Mouse (Mus musculus): ENCODE data around the gene Malrd1. TPM values are rescaled to one million over a fixed set of nuclear protein-coding genes. Genes with fewer than 3 reads are reported as not detected.

Malrd1 gene
- polyA plus RNA-seq (2012; rRNA removed) = not detected in 2 replicates

DNA sequence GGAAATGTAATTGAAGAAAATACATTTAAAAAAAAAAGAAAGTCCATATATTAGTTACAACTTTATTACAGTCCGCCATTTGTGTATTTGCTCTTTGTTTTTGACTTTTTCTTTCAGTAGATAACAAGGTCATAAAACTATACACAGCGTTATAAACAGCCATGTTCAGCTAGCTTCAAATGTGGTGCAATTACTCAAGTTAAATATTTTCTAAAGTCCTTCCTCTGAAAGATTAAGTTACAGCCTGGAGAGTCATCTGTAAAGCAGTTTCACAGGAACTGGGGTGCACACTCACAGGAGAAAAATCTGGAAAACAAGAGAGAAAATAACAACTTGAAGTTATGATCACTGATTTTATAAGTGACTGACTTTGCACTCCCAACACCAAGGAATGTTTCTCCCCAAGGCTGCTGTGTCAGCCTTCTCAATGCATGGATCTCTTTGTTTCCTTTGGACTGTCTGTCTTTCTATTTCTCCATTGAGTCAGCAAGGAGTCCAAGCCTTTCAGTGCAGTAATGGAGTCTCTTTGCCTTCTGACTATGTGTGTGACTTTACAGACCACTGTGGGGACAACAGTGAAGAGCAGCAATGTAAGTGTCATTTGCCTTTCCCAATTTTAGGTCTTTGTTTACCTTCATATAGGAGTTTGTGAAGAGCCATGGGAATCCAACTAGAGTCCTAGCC is at the start of gene Malrd1:
Gene Malrd1 (plus strand): TSS at position 239 of the 684 bp plus-strand sequence.

